ENCODE assay signal across 8 mouse cellular contexts in the genomic region with DNA sequence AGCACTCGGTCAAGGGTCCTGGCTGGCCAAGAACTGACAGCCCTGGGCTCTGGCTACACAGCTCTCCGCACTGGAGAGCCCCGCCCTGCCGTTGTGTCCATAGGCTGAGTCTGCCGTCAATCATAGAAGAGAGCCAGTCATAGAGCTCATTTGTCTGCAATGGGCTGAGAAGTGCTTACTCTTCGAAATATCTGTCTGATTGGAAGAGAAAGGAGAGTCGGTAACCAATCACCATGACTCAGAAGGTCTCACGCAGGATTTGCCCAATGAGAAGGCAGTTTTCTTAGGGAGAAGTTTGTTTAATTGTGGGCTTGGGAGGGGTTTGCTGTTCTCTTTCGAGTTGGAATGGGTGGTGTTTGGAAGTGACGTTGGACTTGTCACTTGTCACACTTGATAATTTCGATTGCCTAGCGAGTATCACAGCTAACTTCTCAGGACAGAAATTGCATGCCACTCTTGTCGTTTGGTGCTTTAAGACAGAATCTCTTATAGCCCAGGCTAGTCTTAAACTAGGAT. TPM values are rescaled to one million over a fixed set of nuclear protein-coding genes. Genes with fewer than 3 reads are reported as not detected.
DNase-seq lines count a peak whose midpoint lies in the region; ATAC-seq lines count a peak whose summit lies in the region.

A gene (minus strand): TSS at position 71 of the 516 bp plus-strand sequence.

- under 1% methylated on average over 13 of the region's 13 CpGs for WGBS in forebrain, embryonic 14.5 days
- under 1% methylated on average over 13 of the region's 13 CpGs for WGBS in neural tube, embryonic 15.5 days

- intact Hi-C loops in heart, postnatal 14 days (cut with DNase I): no loop called here

- peak within 1 kb of the TSS; percentile 60 for H3K9ac ChIP-seq in forebrain, embryonic 14.5 days (ENCODE audit: low read length)
- peak within 1 kb of the TSS; percentile 86 for H3K9ac ChIP-seq in neural tube, embryonic 15.5 days (replicated peaks)

- H3K27me3 ChIP-seq in forebrain, embryonic 14.5 days (replicated peaks; ENCODE audit: control insufficient read depth, insufficient read depth, low read length): no peaks in the 10 kb centered on the region
- H3K27me3 ChIP-seq in neural tube, embryonic 15.5 days (replicated peaks): no peaks in the 10 kb centered on the region

- peaks cover 5% of the 10 kb centered on the region for H3K4me1 ChIP-seq in forebrain, embryonic 14.5 days (ENCODE audit: control insufficient read depth, insufficient read depth, low read length)
- H3K4me1 ChIP-seq in neural tube, embryonic 15.5 days: peaks cover 16% of the 10 kb centered on the region

- H3K4me2 ChIP-seq in forebrain, embryonic 14.5 days (ENCODE audit: low read length): peak within 1 kb of the TSS; percentile 53
- H3K4me2 ChIP-seq in neural tube, embryonic 15.5 days: peak within 1 kb of the TSS; percentile 77

- H3K27ac ChIP-seq in forebrain, embryonic 14.5 days (ENCODE audit: low read depth, low read length): no peak within 1 kb of the TSS
- H3K27ac ChIP-seq in neural tube, embryonic 15.5 days (replicated peaks): peak within 1 kb of the TSS; percentile 75

- ATAC-seq in forebrain, embryonic 14.5 days: peak; percentile 100
- ATAC-seq in neural tube, embryonic 15.5 days (ENCODE audit: low FRiP score): peak; percentile 100

- DNase-seq in ES-CJ7 (ENCODE audit: low read depth, low spot score): peak; percentile 99
- peak; percentile 99 for DNase-seq in cerebellum, adult 11 months
- peak; percentile 98 for DNase-seq in forebrain, embryonic 14.5 days (ENCODE audit: low spot score)
- peak; percentile 98 to 99 for DNase-seq in heart, postnatal 14 days
- DNase-seq in layer of hippocampus, adult 11-12 months (ENCODE audit: low spot score): peak; percentile 100
- peak; percentile 100 for DNase-seq in lung, adult 18-20 months
- peak; percentile 98 for DNase-seq in testis, postnatal 14 days (ENCODE audit: low spot score)

- no peaks in the 10 kb centered on the region for H3K36me3 ChIP-seq in forebrain, embryonic 14.5 days (ENCODE audit: control insufficient read depth, insufficient read depth, low read length)
- no peaks in the 10 kb centered on the region for H3K36me3 ChIP-seq in neural tube, embryonic 15.5 days

- no peaks in the 10 kb centered on the region for H3K9me3 ChIP-seq in forebrain, embryonic 14.5 days (replicated peaks; ENCODE audit: control insufficient read depth, low read length)
- H3K9me3 ChIP-seq in neural tube, embryonic 15.5 days (replicated peaks): no peaks in the 10 kb centered on the region

- H3K4me3 ChIP-seq in forebrain, embryonic 14.5 days (ENCODE audit: low read depth, low read length): peak within 1 kb of the TSS; percentile 50
- H3K4me3 ChIP-seq in neural tube, embryonic 15.5 days (replicated peaks): peak within 1 kb of the TSS; percentile 80

RNA-seq across cellular contexts. Expression of the gene that starts here (rescaled TPM):
- 14.8 and 15.2 TPM in 2 replicates for polyA plus RNA-seq in forebrain, embryonic 14.5 days (2014; fragmentation: Nextera tagmentation; extraction: Ambion mirVana)
- total RNA-seq in heart, postnatal 14 days (2021): 10 to 100 TPM; 23.8 to 28.5 TPM
- polyA plus RNA-seq in neural tube, embryonic 15.5 days (2015; fragmentation: Nextera tagmentation; extraction: Ambion mirVana): 18.1 and 22.9 TPM in 2 replicates
